Mouse (Mus musculus) adrenal gland, postnatal 14 days (tissue): ENCODE data around the gene Olfr1312. TPM values are rescaled to one million over a fixed set of nuclear protein-coding genes. Genes with fewer than 3 reads are reported as not detected.
"Not testable (repeated sequence)": the region's sequence is repeated elsewhere in the genome, so short reads cannot be mapped to it uniquely, and the experiment has no call there.

Source experiments
- DNase-seq: peaks from one replicate; pipeline ENCODE4 v3.0.0; 2021; ENCODE audit warnings: mixed read lengths
- long read RNA-seq, 2 experiments: library from polyadenylated mRNA; stranded (forward); transcript quantifications; one replicate each; pipeline ENCODE4 v2.0.0; 2021
- total RNA-seq: library from RNA; stranded (reverse); gene quantifications from 2 replicates; pipeline ENCODE4 v1.2.3, GENCODE M21; 2021

The Olfr1312 gene
- not detected in 2 replicates for total RNA-seq
- long read RNA-seq, experiment 1 = 0 reads
- long read RNA-seq, experiment 2 = 0 reads

DNA sequence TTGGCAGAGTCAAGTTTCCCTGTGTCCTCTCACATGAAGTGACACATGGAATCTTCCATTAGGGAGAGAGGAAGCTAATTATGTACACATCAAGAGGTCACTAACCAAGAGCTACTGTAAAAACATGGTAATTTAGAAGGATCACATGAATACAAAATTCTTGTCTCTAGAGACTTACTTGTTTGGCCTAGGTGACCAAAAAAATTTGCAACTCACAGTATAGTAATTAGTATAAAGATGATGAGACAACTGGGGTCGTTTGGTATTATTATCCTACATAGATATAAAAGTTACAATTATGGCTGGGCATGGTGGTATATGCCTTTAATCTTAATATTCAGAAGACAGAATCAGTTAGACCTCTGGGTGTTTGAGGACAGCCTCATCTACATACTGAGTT is at the start of gene Olfr1312:
Gene Olfr1312, minus strand, starts transcription at position 101 of the 400 bp plus-strand sequence.
- DNase-seq = no peak

DNA sequence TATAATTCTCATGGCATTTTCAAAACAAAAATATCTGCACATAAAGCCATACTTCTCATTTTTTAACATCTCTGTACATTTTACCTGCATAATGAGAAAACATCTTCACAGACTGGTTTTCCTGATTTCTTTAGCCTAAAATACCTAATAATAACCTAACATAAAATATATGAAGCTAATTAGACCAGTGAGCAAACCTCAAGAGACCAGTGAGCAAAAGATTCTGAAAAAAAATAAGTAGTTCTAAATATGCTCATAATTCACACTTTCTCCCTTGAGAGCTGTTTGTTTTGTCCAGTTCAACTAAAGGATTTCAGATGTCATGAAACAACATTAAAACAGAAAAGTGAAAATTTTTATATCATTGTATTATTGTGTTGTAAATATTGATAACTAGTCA is 46.6 kb upstream of the Olfr1312 start, which contains the start of gene Olfr1314:
Gene Olfr1314, minus strand, starts transcription at position 101 of the 400 bp plus-strand sequence.
- DNase-seq = no peak

DNA sequence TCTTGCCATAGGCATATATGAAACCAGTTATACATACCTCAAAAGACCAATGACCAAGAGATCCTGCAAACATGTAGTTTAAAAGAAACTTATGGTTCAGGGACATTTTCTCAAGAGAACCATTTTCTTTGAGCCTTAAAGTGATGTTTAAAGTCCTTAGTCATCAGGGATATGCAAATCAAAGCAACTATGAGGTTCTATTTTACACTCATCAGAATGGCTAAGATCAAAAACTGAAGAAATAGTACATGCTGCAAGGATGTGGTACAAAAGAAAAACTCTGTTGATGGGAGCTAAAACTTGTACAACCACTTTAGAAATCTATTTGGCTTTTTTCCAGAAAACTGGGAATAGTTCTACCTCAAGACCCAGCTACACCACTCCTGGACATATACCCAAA is 27.7 kb upstream of the Olfr1312 start, which contains the start of gene Olfr1313:
Gene Olfr1313, minus strand, starts transcription at position 101 of the 400 bp plus-strand sequence.
- no peak for DNase-seq

DNA sequence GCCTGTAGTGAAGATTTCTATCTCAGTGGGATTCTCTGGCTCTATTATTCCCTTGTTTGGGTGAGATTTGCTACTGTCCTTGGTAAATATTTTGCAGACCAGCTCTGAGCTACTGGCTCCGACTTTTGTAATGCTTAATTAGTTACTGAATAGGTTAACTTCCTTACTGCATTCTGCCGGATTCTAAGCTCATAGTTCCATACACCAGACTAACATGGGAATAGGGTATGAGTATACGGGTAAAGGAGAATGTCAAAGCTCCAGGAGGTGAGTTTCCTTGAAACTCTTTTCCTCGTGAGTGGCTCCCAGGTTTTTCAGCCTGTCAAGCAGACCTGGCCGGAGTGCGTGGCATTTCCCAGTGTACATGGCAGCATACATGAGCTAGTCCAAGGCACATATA is 23.1 kb downstream of the Olfr1312 start:
- not testable (repeated sequence) for DNase-seq

DNA sequence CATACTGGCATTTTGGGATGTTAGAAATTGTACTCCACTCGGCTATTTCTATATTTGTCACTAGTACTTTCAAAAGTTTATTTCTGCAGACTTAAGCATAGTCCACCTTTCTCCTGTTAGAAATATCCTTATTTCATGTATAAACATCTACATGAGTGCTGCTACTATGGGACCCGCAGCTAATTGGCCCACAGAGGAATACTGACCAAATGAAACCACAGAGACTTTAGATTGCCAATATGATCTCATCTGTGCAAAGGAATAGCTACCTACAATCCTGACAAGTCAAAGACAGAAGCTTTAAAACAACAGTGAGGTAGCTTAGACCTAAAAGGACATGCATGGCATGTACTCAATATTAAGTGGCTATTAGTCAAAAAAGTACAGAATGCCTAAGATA is 25.7 kb downstream of the Olfr1312 start, which contains the start of gene Olfr1311:
Gene Olfr1311, minus strand, starts transcription at position 101 of the 400 bp plus-strand sequence.
- DNase-seq = no peak

DNA sequence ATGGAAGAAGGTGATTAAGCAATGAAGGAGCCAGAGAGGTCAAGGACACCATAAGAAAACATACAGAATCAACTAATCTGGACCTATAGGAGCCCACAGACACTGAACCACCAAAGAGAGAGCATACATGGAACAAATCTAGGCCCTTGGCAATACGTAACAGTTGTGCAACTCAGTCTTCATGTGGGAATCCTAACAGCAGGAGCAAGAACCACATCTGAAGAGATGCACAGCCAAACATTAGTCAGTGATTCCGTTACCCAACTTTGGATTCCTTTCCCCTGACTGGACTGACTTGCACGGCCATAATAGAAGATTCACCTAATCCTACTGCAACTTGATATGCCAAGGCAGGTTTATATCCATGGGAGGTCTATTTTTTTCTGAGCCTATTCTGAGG is 35.1 kb downstream of the Olfr1312 start:
- DNase-seq = no peak

DNA sequence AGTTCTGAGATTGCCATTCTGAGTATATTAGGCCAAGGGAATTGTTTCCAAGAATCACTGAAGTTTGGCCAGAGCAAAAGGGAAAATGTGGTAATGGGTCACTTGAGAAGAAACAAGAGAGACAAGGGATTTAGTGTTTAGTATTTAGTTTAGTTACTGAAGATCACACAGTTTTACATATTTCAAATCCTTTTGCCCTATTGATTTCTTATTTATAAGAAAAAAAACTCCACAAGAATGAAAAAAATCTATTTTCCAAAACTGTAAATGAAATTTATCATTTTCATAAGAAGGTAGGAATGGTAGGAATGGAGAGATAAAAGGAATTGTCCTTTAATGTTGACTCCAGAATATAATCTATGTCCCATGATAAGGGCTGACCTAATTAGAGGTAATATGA is 37.4 kb downstream of the Olfr1312 start, which contains the start of gene Olfr1310:
Gene Olfr1310, minus strand, starts transcription at position 101 of the 400 bp plus-strand sequence.
- DNase-seq = no peak

DNA sequence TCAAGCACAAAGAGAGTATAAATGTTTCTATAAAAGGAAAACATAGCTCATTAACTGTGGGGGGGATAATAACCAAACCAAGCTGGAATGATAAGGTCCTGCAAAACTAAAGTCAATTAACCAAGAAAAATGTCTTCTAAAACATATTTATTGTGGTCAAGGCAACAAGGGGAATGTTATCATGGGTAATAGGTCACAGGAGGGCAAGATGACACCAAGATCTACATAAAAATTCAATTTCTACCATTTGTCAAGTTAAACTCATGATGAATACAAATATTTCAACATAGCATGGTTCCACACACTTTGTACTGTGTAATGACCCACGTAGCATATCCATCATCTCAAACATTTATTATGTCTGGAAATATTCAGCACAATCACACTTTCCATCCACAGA is 59.9 kb downstream of the Olfr1312 start, which contains the start of gene Olfr1309:
Gene Olfr1309, minus strand, starts transcription at position 101 of the 400 bp plus-strand sequence.
- no peak for DNase-seq

Other genes starting within 250 kb of the Olfr1312 start
- not detected in 2 replicates for gene Olfr1303, start 229.9 kb downstream of the Olfr1312 start, total RNA-seq
- not detected in 2 replicates for gene Olfr1305, start 173.1 kb downstream of the Olfr1312 start, total RNA-seq
- not detected in 2 replicates for gene Olfr1306, start 134.0 kb downstream of the Olfr1312 start, total RNA-seq
- 0.04 TPM in 1 of 2 replicates, not detected in the other for gene Olfr1307, start 100.8 kb downstream of the Olfr1312 start, total RNA-seq
- not detected in 2 replicates for gene Olfr1308, start 85.3 kb downstream of the Olfr1312 start, total RNA-seq
- gene Olfr1309, start 60.0 kb downstream of the Olfr1312 start, total RNA-seq = not detected in 2 replicates
- not detected in 2 replicates for gene Olfr1310, start 37.5 kb downstream of the Olfr1312 start, total RNA-seq
- not detected in 2 replicates for gene Olfr1311, start 25.8 kb downstream of the Olfr1312 start, total RNA-seq
- not detected in 2 replicates for gene Olfr1313, start 27.6 kb upstream of the Olfr1312 start, total RNA-seq
- gene Olfr1314, start 46.5 kb upstream of the Olfr1312 start, total RNA-seq = not detected in 2 replicates
- not detected in 2 replicates for gene Olfr1315-ps1, start 65.2 kb upstream of the Olfr1312 start, total RNA-seq
- not detected in 2 replicates for gene Olfr1316, start 84.7 kb upstream of the Olfr1312 start, total RNA-seq
- not detected in 2 replicates for gene Olfr1317, start 90.1 kb upstream of the Olfr1312 start, total RNA-seq
- gene Olfr1318, start 104.0 kb upstream of the Olfr1312 start, total RNA-seq = not detected in 2 replicates
- gene Lpcat4, start 189.2 kb upstream of the Olfr1312 start, total RNA-seq = 6.6 and 6.9 TPM in 2 replicates
- gene Nutm1, start 209.1 kb upstream of the Olfr1312 start, total RNA-seq = not detected in 2 replicates
- 128 and 139 TPM in 2 replicates for gene Nop10, start 211.7 kb upstream of the Olfr1312 start, total RNA-seq
- gene Slc12a6, start 215.6 kb upstream of the Olfr1312 start, total RNA-seq = 35.0 and 48.5 TPM in 2 replicates
- not detected in 2 replicates for gene Gm21985, start 216.1 kb upstream of the Olfr1312 start, total RNA-seq